10 mouse cellular contexts compared by ENCODE assay signal in genomic region chr7:143738194-143738593, GRCm38 (mm10). TPM values are rescaled to one million over a fixed set of nuclear protein-coding genes. Genes with fewer than 3 reads are reported as not detected.
DNase-seq lines count a peak whose midpoint lies in the region; ATAC-seq and TF ChIP-seq lines count a peak whose summit lies in the region.
"Had no signal": no experiment of that assay in that cellular context is flagged by ENCODE, and none has a peak within 500 bp of the region (broad histone marks: within the 10 kb centered on the region; RNA-seq: fewer than 3 reads in every experiment).

No protein-coding gene starts in this region.

- H3K4me2 ChIP-seq in lung, embryonic 16.5 days (ENCODE audit: low read depth, low read length), result peak overlapping the region; percentile 87
- H3K4me2 ChIP-seq in intestine, postnatal 0 days (replicated peaks; ENCODE audit: low read depth), result peak overlapping the region; percentile 89

- no peak; the same call in 1 of the 2 replicates for ATAC-seq in lung, embryonic 16.5 days (ENCODE audit: low read depth)
- no peak for ATAC-seq in intestine, postnatal 0 days

- peak overlapping the region; percentile 93 for H3K9ac ChIP-seq in lung, embryonic 16.5 days (ENCODE audit: low read length)
- H3K9ac ChIP-seq in intestine, postnatal 0 days (ENCODE audit: low read depth, low read length), result 0 out of 2 replicates have a peak overlapping the region, but pooled peaks have one; percentile 24

- H3K27ac ChIP-seq in gastrocnemius, adult 2 months, result peak overlapping the region; percentile 95; the same call in 1 of the 2 replicates
- peak overlapping the region; percentile 95 for H3K27ac ChIP-seq in lung, embryonic 16.5 days (ENCODE audit: low read length)
- no peak overlapping the region; the same call in 1 of the 2 replicates for H3K27ac ChIP-seq in intestine, postnatal 0 days (ENCODE audit: low read depth, low read length)
- H3K27ac ChIP-seq in olfactory bulb, adult 2 months (ENCODE audit: insufficient read depth, low read depth, low read length), result peak overlapping the region; percentile 28; the same call in 1 of the 2 replicates
- H3K27ac ChIP-seq: macrophage had no signal

- no peaks in the 10 kb centered on the region for H3K27me3 ChIP-seq in lung, embryonic 16.5 days (ENCODE audit: control insufficient read depth, insufficient read depth, low read depth, low read length)
- no peaks in the 10 kb centered on the region for H3K27me3 ChIP-seq in intestine, postnatal 0 days (replicated peaks; ENCODE audit: control insufficient read depth, insufficient read depth, low read length)

- H3K9me3 ChIP-seq in lung, embryonic 16.5 days (ENCODE audit: control insufficient read depth, low read length), result no peaks in the 10 kb centered on the region
- no peaks in the 10 kb centered on the region for H3K9me3 ChIP-seq in intestine, postnatal 0 days (ENCODE audit: control insufficient read depth)

- TF ChIP-seq CTCF in gastrocnemius, adult 2 months (IDR thresholded peaks at IDR 0.05), result no peak
- TF ChIP-seq CTCF in intestine, postnatal 0 days (IDR thresholded peaks at IDR 0.05; ENCODE audit: low read depth), result no peak
- no peak for TF ChIP-seq CTCF in olfactory bulb, adult 2 months (IDR thresholded peaks at IDR 0.05; ENCODE audit: insufficient read depth, low read depth, low read length)

- DNase-seq in gastrocnemius, adult 2 months, result no peak
- no peak for DNase-seq in gastrocnemius, postnatal 10 days
- no peak for DNase-seq in lung, postnatal 10 days
- DNase-seq in thymus, postnatal 25 days, result no peak
- no peak for DNase-seq in ovary, postnatal 36 days (ENCODE audit: low spot score)

- no peak for TF ChIP-seq POLR2A in olfactory bulb, adult 2 months (IDR thresholded peaks at IDR 0.05; ENCODE audit: insufficient read depth, low read depth, low read length)

- no peaks in the 10 kb centered on the region for H3K36me3 ChIP-seq in lung, embryonic 16.5 days (ENCODE audit: control insufficient read depth, insufficient read depth, low read length)
- peaks cover 3% of the 10 kb centered on the region; the same call in 1 of the 2 replicates for H3K36me3 ChIP-seq in intestine, postnatal 0 days (ENCODE audit: control insufficient read depth, insufficient read depth)

- intact Hi-C loops in gastrocnemius, adult 2 months (cut with DNase I), result no loop called here

- peak overlapping the region; percentile 90 for H3K4me3 ChIP-seq in gastrocnemius, adult 2 months
- H3K4me3 ChIP-seq in lung, embryonic 16.5 days (ENCODE audit: low read length), result peak overlapping the region; percentile 77
- no peak overlapping the region for H3K4me3 ChIP-seq in intestine, postnatal 0 days (ENCODE audit: low read depth, low read length)
- peak overlapping the region; percentile 78 for H3K4me3 ChIP-seq in olfactory bulb, adult 2 months (ENCODE audit: insufficient read depth, low read depth, low read length)

- peaks cover 27% of the 10 kb centered on the region for H3K4me1 ChIP-seq in lung, embryonic 16.5 days (replicated peaks; ENCODE audit: control insufficient read depth, insufficient read depth, low read length)
- H3K4me1 ChIP-seq in intestine, postnatal 0 days (replicated peaks; ENCODE audit: control insufficient read depth, insufficient read depth, low read length), result peaks cover 9% of the 10 kb centered on the region; the same call in 1 of the 2 replicates
- peaks cover 26% of the 10 kb centered on the region for H3K4me1 ChIP-seq in olfactory bulb, adult 2 months (ENCODE audit: control insufficient read depth, insufficient read depth, low read length)

- 49% methylated on average over 6 of the region's 6 CpGs for WGBS in lung, embryonic 16.5 days
- WGBS in intestine, postnatal 0 days, result 34% methylated on average over 6 of the region's 6 CpGs
- 77% methylated on average over 6 of the region's 6 CpGs for WGBS in olfactory bulb, adult 2 months

RNA-seq across cellular contexts. Expression of gene Osbpl5, which starts 18.6 kb away (rescaled TPM):
- 10 to 100 TPM; 12.7 to 18.4 TPM for total RNA-seq in gastrocnemius, adult 2 months (2021)
- 10 to 100 TPM; 33.3 to 40.2 TPM for total RNA-seq in gastrocnemius, postnatal 10 days (2021)
- 45.5 and 48.3 TPM in 2 replicates for polyA plus RNA-seq in lung, embryonic 16.5 days (2015; fragmentation: Nextera tagmentation; extraction: Ambion mirVana)
- polyA plus RNA-seq in intestine, postnatal 0 days (2015; fragmentation: Nextera tagmentation; extraction: Ambion mirVana), result 11.3 and 13.1 TPM in 2 replicates
- polyA plus RNA-seq in olfactory bulb, adult 2 months (2012; ENCODE audit: insufficient read depth, insufficient read length, low replicate concordance, missing spikeins), result not detected in 2 replicates

RNA-seq across cellular contexts. Expression of gene Mrgprg, which starts 28.6 kb away (rescaled TPM):
- total RNA-seq in gastrocnemius, adult 2 months (2021), result 1 to 10 TPM in 1 of 2 experiments, under 1 TPM in 1; 0.26 to 1.3 TPM
- not detected for total RNA-seq in gastrocnemius, postnatal 10 days (2021)
- not detected in 2 replicates for polyA plus RNA-seq in lung, embryonic 16.5 days (2015; fragmentation: Nextera tagmentation; extraction: Ambion mirVana)
- not detected in 2 replicates for polyA plus RNA-seq in intestine, postnatal 0 days (2015; fragmentation: Nextera tagmentation; extraction: Ambion mirVana)
- polyA plus RNA-seq in olfactory bulb, adult 2 months (2012; ENCODE audit: insufficient read depth, insufficient read length, low replicate concordance, missing spikeins), result not detected in 2 replicates
- total RNA-seq: layer of hippocampus, adult 18-20 months had no signal
- polyA plus RNA-seq: macrophage had no signal

RNA-seq across cellular contexts. Expression of gene Mrgpre, which starts 46.1 kb away (rescaled TPM):
- under 1 TPM; 0.43 to 0.84 TPM for total RNA-seq in gastrocnemius, adult 2 months (2021)
- total RNA-seq in gastrocnemius, postnatal 10 days (2021), result 1 to 10 TPM; 1.2 to 1.5 TPM
- polyA plus RNA-seq in lung, embryonic 16.5 days (2015; fragmentation: Nextera tagmentation; extraction: Ambion mirVana), result 1.4 and 1.6 TPM in 2 replicates
- 1.0 and 1.5 TPM in 2 replicates for polyA plus RNA-seq in intestine, postnatal 0 days (2015; fragmentation: Nextera tagmentation; extraction: Ambion mirVana)
- polyA plus RNA-seq in olfactory bulb, adult 2 months (2012; ENCODE audit: insufficient read depth, insufficient read length, low replicate concordance, missing spikeins), result not detected in 2 replicates

RNA-seq across cellular contexts. Expression of gene Tnfrsf23, which starts 52.5 kb away (rescaled TPM):
- total RNA-seq in gastrocnemius, adult 2 months (2021), result 1 to 10 TPM; 3.0 to 4.1 TPM
- 1 to 10 TPM; 3.6 to 6.3 TPM for total RNA-seq in gastrocnemius, postnatal 10 days (2021)
- 1.5 and 1.9 TPM in 2 replicates for polyA plus RNA-seq in lung, embryonic 16.5 days (2015; fragmentation: Nextera tagmentation; extraction: Ambion mirVana)
- polyA plus RNA-seq in intestine, postnatal 0 days (2015; fragmentation: Nextera tagmentation; extraction: Ambion mirVana), result 5.1 and 6.3 TPM in 2 replicates
- polyA plus RNA-seq in olfactory bulb, adult 2 months (2012; ENCODE audit: insufficient read depth, insufficient read length, low replicate concordance, missing spikeins), result not detected in 2 replicates
